Mouse (Mus musculus) megakaryocyte-erythroid progenitor cell, adult 5-6 weeks (primary cell): ENCODE results near the gene Lhx6. TPM values are rescaled to one million over a fixed set of nuclear protein-coding genes. Genes with fewer than 3 reads are reported as not detected.
A peak's percentile ranks its signal among the peaks of the same experiment; 100 is the strongest.

Experiments
- ATAC-seq: replicated peaks from 2 replicates; pipeline ENCODE4 v1.8.0; 2016; ENCODE audit warnings: mild to moderate bottlenecking, inconsistent platforms; ENCODE audit not compliant: severe bottlenecking, poor library complexity, low FRiP score, low TSS enrichment
- total RNA-seq, 2 experiments: library from RNA; stranded (forward) in 1 of 2; stranded (reverse) in 1 of 2; fragments of 200-1000, 215-1000 nt in 1 of 2; fragments of >200 nt in 1 of 2; fragmentation: Nextera tagmentation in 1 of 2; gene quantifications; 2 replicates each; pipeline ENCODE4 v1.2.3; 2014 to 2017

Lhx6 gene
- total RNA-seq, 2 experiments from 2014 or later: not detected

DNA sequence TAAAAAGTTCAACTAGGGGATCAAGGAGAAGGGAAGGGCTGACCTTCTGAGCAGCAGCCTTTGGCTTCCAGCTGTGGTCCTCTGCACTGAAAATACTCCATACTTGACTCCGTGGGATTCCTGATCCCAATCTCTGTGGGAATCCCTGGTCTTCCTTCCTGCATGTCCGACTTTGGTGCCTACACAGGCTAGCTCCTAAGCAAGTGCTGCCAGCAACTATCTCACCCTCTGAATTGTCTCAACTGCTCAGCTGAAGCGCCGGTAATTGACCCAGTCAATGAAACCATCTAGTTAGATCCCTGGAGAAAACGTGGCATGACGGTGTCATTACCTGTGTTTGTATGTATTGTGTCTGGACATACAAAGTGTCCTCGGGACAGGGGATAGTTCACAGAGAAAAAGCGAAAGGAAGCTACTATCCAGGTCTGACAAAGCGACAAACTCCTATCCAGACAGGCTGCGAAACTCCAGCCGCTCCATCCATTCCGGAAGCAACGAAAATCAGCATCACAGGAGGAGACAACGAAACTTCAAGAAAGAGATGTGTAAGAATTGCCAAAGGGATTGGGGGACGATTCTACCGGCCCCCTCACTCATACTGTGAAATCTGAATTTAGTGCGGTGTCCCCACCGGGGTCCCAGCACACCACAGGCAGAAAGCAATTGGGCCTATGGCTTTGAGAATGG is 7.9 kb downstream of the Lhx6 start:
- ATAC-seq: no peak

DNA sequence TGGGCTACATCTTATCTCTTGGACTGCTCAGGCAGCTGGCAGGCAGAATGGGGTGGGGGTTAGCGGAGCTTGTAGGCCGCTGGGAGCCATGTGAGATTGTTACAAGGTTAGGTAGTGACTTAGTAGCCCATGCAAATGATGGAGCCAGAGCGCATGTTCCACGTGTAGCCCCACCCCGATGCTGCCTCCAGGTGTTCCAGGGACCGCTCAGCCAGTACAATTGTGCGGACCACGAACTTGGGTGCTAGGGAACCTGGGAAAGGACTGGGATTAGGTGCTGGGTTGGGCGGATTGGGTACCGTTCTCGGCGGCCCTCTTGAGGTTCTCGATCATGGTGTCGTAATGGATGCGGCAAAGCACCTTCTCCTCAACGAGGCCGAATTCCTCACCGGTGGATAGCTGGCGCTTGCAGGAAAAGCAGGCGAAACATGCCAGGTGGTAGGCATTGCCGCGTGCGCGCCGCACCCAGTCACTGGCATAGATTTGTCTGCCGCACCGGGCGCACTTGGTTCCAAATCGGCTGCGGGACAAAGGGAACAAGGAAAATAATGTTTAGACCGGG is 11.2 kb downstream of the Lhx6 start:
- no peak for ATAC-seq

DNA sequence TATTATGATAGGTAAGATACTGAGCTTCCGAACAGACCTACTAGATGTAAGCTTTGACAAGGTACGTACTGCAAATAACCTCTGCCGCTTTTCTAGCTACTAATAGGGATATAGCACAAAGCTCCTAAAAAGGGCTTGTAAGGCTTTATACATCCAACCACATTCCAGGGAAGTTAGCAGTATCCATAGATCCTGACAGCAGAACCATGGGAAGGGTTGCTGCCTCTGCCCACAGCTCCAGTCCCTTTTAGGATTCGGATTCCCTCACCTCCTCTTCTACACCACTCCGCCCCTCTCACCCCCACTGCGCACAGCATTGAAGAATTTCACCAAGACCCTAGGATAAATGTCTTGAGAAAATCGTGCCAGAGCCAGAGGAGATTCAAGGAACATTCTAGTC is 11.9 kb downstream of the Lhx6 start:
- no peak for ATAC-seq

DNA sequence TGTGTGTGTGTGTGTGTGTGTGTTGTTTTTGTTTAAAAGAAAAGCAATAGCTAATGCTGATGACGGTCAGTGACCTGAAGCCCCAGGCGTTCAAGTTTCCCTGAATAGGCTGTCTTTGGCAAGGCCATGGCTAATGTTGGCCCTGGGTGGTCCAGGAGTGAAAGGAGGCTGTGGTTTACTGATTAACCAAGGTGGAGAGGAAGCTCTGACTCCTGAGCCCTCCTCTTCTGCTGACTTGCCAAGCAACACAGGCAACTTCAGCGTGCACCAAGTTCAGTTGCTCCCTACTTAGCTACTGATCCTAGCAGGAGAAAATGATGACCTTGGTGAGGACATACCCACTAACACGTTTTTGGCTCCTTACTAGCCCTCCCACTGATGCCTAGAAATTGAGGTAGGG is 12.5 kb downstream of the Lhx6 start:
- no peak for ATAC-seq

- peak; percentile 88 for ATAC-seq
Observed at GRCm38 (mm10) chr2:36090853-36091741, 14.1 kb downstream of the Lhx6 start.

GRCm38 (mm10) chr2:36089190-36089589 is 16.0 kb downstream of the Lhx6 start:
- ATAC-seq: no peak

- no peak for ATAC-seq
Observed at GRCm38 (mm10) chr2:36085041-36085440, 20.2 kb downstream of the Lhx6 start.

DNA sequence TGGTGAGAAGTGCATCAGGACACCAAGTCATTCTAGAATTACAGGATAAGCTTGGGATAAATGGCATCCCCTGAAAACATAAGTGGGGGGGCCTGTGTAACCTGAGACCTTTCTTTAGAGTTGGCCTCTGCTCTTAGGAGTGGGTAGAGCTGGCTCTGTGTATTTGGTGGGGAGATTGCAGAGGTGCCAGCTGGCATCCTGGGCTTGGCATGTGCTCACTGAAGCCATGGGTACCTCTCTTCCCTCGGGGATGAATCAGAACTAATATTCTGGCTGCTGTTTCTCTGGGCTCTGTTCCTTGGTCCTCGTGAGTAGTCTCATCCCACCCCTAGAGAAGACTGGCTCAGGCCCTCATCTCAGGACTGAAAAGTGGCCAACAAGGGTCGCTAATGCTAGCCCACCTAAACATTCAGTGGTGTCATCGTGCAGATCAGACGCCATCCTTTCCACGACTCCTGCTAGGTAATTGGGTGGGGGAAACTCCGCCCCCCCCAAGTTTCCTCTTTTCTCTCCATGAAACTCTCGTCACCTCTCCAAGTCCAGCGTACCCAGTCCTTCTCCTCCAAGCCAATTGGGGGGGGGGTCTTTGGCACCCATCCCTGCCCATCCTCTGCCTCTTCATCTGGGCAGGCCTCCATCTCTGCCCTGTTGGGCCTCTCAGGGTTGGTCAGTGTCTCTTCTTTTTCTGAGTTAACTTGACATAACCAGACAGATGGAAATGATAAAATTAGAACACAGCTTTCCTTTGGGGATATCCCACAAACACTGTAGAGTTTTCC is 22.2 kb downstream of the Lhx6 start:
- no peak for ATAC-seq

DNA sequence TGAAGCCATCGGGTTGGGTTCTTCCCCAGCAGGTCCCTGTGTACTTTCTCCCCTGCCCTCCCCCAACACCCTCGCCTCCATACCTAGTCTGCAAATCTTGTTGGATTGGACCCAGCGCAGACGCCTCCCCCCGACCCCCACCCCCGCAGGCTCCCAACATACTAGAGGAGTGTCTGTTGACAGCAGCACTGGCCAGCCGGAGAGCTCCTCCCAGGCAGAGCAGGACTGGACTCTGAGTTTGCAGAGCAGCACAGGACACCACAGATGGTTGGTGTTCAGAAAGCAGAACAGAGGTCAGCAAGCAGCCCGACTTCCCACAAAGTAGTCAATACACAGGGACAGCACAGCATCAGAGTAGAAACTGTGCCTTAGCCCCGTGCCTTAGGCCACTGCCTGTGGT is 23.8 kb downstream of the Lhx6 start:
- ATAC-seq: no peak

GRCm38 (mm10) chr2:36077160-36077761 is 27.9 kb downstream of the Lhx6 start:
- ATAC-seq: no peak

DNA sequence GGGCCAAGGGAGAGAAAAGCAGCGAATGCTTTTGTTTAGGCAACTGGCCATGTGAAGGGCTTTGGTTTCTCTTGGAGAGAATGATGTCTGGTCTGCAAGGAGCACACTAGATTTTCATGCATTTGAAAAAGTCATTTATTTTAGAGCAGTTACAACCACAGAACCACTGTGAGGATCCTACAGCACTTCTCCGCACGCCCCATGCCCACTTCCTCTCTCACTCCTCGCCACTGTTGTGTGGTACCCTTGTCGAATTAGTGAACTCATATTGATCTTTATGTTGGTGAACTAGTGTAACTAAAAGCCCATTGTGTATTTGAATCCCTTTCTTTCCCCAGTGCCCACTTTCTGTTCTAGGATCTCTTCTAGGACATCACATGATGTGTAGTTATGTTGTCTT is 30.0 kb downstream of the Lhx6 start:
- no peak for ATAC-seq

- no peak for ATAC-seq
Observed at GRCm38 (mm10) chr2:36073781-36074180, 31.4 kb downstream of the Lhx6 start.

- ATAC-seq: no peak
Observed at GRCm38 (mm10) chr2:36071660-36072305, 33.4 kb downstream of the Lhx6 start.

GRCm38 (mm10) chr2:36067132-36067531 is 38.1 kb downstream of the Lhx6 start:
- no peak for ATAC-seq

GRCm38 (mm10) chr2:36061409-36061808 is 43.8 kb downstream of the Lhx6 start:
- no peak for ATAC-seq

DNA sequence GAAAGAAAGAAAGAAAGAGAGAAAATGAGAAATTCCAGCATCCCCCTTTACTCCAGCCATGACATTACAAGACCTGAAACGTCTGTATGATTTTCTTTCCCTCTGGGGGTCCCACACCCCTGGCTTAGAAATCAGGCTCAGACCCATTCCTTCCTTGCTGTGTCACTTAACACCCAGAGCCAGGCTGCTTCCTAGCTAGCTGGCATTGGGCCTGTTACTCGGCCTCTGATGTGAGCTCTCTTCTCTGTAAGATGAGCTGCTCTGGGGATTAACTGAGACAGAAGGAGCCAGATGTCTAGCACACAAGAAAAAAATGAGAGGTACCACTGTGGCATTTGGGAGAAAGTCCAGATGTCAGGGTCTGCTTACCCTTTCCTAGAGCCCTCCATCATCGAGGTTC is 49.0 kb downstream of the Lhx6 start:
- ATAC-seq: no peak

DNA sequence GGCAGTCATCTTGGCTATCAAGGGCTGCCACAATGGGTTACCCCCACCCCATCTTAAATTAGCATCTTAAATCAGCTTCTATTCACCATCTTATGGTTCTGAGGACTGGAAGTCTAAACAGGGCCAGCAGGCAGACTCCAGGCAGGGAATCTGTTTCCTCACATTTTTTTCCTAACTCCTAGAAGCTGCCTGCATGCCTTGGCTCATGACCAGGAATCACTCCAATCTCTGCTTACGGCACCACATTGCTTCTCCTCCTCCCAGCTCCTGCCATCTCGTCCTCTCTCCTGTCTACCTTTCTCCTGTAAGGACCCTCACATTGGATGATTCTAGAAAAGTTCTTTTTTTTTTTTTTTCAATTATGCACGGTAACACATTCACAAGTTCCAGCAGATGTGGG is 52.0 kb downstream of the Lhx6 start:
- ATAC-seq: no peak

- ATAC-seq: no peak
Observed at GRCm38 (mm10) chr2:36049567-36049954, 55.6 kb downstream of the Lhx6 start.
